Mouse (Mus musculus): Measurements from ENCODE around the gene Piwil1. TPM values are rescaled to one million over a fixed set of nuclear protein-coding genes. Genes with fewer than 3 reads are reported as not detected.
A peak's percentile ranks its signal among the peaks of the same experiment; 100 is the strongest.

Piwil1 gene
- polyA plus RNA-seq, 1 experiment from 2014 or later, result not detected

- Histone ChIP-seq H3K9me3 (no peaks in the 10 kb centered on the region), H3K36me3 (no peaks in the 10 kb centered on the region), H3K4me2 (no peak overlapping the region), H3K4me3 (replicated peaks) (no peak overlapping the region), H3K4me1 (no peaks in the 10 kb centered on the region), H3K27me3 (replicated peaks) (no peaks in the 10 kb centered on the region), H3K27ac (no peak overlapping the region), H3K9ac (no peak overlapping the region)
- WGBS, result 79% methylated on average over 5 of the region's 5 CpGs
- no peak for ATAC-seq (ENCODE audit: insufficient read depth, low FRiP score, low read depth)
These were observed 15.2 kb upstream of the Piwil1 start for GRCm38 (mm10) chr5:128687139-128687538.

DNA sequence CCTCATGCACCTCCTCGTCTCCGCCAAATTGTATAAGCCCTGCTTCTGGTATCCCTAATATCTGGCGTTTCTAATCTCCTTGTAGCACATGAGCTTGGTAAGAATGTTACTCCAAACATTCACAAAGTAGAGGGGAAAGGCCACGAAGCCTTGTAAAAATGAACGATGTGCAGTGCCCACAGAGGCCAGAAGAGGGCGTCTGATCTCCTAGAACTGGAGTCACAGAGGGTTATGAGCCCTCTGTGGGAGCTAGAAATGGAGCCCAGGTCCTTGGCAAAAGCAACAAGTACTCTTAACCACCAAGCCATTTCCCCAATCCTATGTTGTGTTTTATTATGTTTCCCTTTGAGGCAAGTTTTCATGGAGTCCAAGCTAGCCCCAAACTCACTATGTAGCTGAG, 8.2 kb upstream of the Piwil1 start:
- no peak overlapping the region for H3K27ac ChIP-seq
- H3K9ac ChIP-seq, result no peak overlapping the region
- 61% methylated on average over 6 of the region's 6 CpGs for WGBS
- no peaks in the 10 kb centered on the region for H3K27me3 ChIP-seq (replicated peaks)
- H3K36me3 ChIP-seq, result no peaks in the 10 kb centered on the region
- no peaks in the 10 kb centered on the region for H3K4me1 ChIP-seq
- H3K4me2 ChIP-seq, result no peak overlapping the region
- no peak for ATAC-seq (ENCODE audit: insufficient read depth, low FRiP score, low read depth)
- no peaks in the 10 kb centered on the region for H3K9me3 ChIP-seq
- no peak overlapping the region for H3K4me3 ChIP-seq (replicated peaks)

DNA sequence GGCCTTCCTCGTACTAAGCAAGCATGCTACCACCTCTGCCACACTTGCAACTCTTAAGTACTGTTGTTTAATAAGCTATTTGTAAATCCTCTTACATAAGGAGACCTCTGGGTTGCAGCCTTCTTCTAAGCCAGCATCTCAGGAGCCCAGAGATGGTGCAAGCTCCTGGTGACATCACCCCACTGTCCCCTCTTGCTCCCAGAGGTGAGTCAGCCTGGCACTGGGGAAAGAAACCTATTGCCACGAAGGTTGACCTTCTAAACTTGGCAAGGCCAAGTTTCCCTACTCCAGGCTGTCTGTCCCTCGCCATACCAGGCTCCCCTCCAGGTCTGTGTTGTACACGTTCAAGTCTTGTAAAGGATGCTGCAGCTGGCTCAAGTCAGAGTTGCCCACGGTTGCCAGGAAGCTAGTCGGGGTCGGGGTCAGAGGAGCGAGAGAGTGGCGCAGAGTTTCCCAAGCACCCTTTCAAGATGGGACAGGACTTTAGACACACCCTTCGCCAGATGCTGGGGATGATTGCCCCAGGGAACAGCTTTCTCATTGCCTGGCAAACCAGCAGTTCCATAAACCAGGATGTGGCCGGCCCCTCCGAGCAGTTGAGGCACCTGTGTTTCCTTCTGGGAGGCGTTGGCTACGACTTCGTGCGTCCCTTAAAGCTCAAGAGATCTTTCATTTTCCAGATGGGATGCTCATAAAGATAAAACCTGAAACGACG, 7.6 kb upstream of the Piwil1 start:
- H3K4me1 ChIP-seq, result no peaks in the 10 kb centered on the region
- no peak overlapping the region for H3K27ac ChIP-seq
- ATAC-seq (ENCODE audit: insufficient read depth, low FRiP score, low read depth), result no peak
- WGBS, result 72% methylated on average over 18 of the region's 18 CpGs
- H3K4me2 ChIP-seq, result no peak overlapping the region
- H3K9ac ChIP-seq, result no peak overlapping the region
- H3K27me3 ChIP-seq (replicated peaks), result no peaks in the 10 kb centered on the region
- no peaks in the 10 kb centered on the region for H3K36me3 ChIP-seq
- no peak overlapping the region for H3K4me3 ChIP-seq (replicated peaks)
- H3K9me3 ChIP-seq, result no peaks in the 10 kb centered on the region

DNA sequence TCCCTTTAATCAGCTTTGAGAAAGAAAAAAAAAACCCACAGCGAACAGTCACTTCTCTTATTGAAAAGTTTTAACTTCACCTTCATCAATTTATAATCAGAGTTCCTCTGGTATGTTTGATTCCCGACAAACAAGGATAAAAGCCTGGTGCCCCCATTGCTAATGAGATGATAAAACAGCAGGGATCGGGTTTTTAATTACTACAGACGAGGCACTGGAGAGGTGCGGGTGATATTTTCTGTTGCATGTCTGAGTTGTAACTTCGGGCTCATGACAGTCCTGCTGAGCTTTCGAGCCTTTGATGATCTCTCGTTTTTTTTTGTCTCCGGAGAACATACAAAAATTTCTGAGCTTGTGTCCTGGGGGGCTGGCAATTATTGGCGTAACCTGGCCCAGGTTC, 5.5 kb upstream of the Piwil1 start:
- Histone ChIP-seq H3K4me3 (replicated peaks) (no peak overlapping the region), H3K4me2 (no peak overlapping the region), H3K9ac (no peak overlapping the region), H3K27ac (no peak overlapping the region), H3K4me1 (no peaks in the 10 kb centered on the region), H3K9me3 (no peaks in the 10 kb centered on the region), H3K27me3 (replicated peaks) (no peaks in the 10 kb centered on the region), H3K36me3 (no peaks in the 10 kb centered on the region)
- ATAC-seq (ENCODE audit: insufficient read depth, low FRiP score, low read depth), result no peak
- WGBS, result 72% methylated on average over 10 of the region's 10 CpGs

DNA sequence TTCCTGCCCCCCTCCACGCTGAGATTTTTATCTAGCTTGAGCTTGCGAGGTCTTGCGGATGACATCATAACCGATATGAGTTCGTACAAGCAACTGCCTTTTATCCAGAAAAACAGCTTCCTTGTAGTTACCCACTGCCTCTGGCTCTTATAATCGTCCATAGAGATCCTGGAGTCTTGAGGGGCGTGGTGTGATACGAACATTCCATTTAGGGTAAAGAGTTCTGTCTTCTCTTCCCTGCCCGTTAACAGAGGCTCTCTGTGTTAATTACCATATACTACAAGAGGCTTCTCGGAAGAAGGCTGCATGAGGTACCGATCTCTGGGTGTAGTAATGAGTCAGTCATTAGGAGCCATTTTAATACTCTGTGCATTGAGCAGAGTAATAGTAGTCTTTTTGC, 1.6 kb upstream of the Piwil1 start:
- no peak for ATAC-seq (ENCODE audit: insufficient read depth, low FRiP score, low read depth)
- H3K4me3 ChIP-seq (replicated peaks), result no peak overlapping the region
- 0 out of 2 replicates have a peak, but pooled peaks cover 2% of the 10 kb centered on the region for H3K4me1 ChIP-seq
- WGBS, result 53% methylated on average over 11 of the region's 11 CpGs
- no peaks in the 10 kb centered on the region for H3K9me3 ChIP-seq
- H3K9ac ChIP-seq, result no peak overlapping the region
- H3K36me3 ChIP-seq, result no peaks in the 10 kb centered on the region
- H3K27me3 ChIP-seq (replicated peaks), result no peaks in the 10 kb centered on the region
- no peak overlapping the region for H3K27ac ChIP-seq
- no peak overlapping the region for H3K4me2 ChIP-seq

GRCm38 (mm10) chr5:128703688-128704087, 1.4 kb downstream of the Piwil1 start:
- H3K9ac ChIP-seq, result no peak overlapping the region
- no peaks in the 10 kb centered on the region for H3K36me3 ChIP-seq
- H3K4me2 ChIP-seq, result peak overlapping the region; percentile 37
- no peaks in the 10 kb centered on the region for H3K27me3 ChIP-seq (replicated peaks)
- H3K9me3 ChIP-seq, result no peaks in the 10 kb centered on the region
- no peak overlapping the region for H3K27ac ChIP-seq
- WGBS, result 24% methylated on average over 10 of the region's 10 CpGs
- no peak overlapping the region for H3K4me3 ChIP-seq (replicated peaks)
- ATAC-seq (ENCODE audit: insufficient read depth, low FRiP score, low read depth), result no peak
- 0 out of 2 replicates have a peak, but pooled peaks cover 2% of the 10 kb centered on the region for H3K4me1 ChIP-seq

GRCm38 (mm10) chr5:128704134-128704904, 2.0 kb downstream of the Piwil1 start:
- Histone ChIP-seq H3K4me3 (replicated peaks) (no peak overlapping the region), H3K36me3 (no peaks in the 10 kb centered on the region), H3K4me2 (peak overlapping the region; percentile 37), H3K27me3 (replicated peaks) (no peaks in the 10 kb centered on the region), H3K27ac (no peak overlapping the region), H3K9ac (no peak overlapping the region), H3K9me3 (no peaks in the 10 kb centered on the region), H3K4me1 (0 out of 2 replicates have a peak, but pooled peaks cover 2% of the 10 kb centered on the region)
- ATAC-seq (ENCODE audit: insufficient read depth, low FRiP score, low read depth), result peak; percentile 35; the same call in 1 of the 2 replicates
- WGBS, result 41% methylated on average over 15 of the region's 19 CpGs

- 91% methylated on average over 1 of the region's 1 CpGs for WGBS
- Histone ChIP-seq H3K9ac (no peak overlapping the region), H3K36me3 (no peaks in the 10 kb centered on the region), H3K27ac (no peak overlapping the region), H3K4me3 (replicated peaks) (no peak overlapping the region), H3K4me2 (no peak overlapping the region), H3K9me3 (no peaks in the 10 kb centered on the region), H3K27me3 (replicated peaks) (no peaks in the 10 kb centered on the region), H3K4me1 (0 out of 2 replicates have a peak, but pooled peaks cover 2% of the 10 kb centered on the region)
- no peak for ATAC-seq (ENCODE audit: insufficient read depth, low FRiP score, low read depth)
These were observed 4.1 kb downstream of the Piwil1 start for GRCm38 (mm10) chr5:128706467-128706866.

GRCm38 (mm10) chr5:128707271-128707670, 4.9 kb downstream of the Piwil1 start:
- Histone ChIP-seq H3K9me3 (no peaks in the 10 kb centered on the region), H3K4me1 (0 out of 2 replicates have a peak, but pooled peaks cover 2% of the 10 kb centered on the region), H3K4me2 (no peak overlapping the region), H3K4me3 (replicated peaks) (no peak overlapping the region), H3K27me3 (replicated peaks) (no peaks in the 10 kb centered on the region), H3K36me3 (no peaks in the 10 kb centered on the region), H3K9ac (no peak overlapping the region), H3K27ac (no peak overlapping the region)
- 90% methylated on average over 11 of the region's 11 CpGs for WGBS
- ATAC-seq (ENCODE audit: insufficient read depth, low FRiP score, low read depth), result no peak

GRCm38 (mm10) chr5:128708929-128709328, 6.6 kb downstream of the Piwil1 start:
- no peak overlapping the region for H3K27ac ChIP-seq
- no peaks in the 10 kb centered on the region for H3K9me3 ChIP-seq
- ATAC-seq (ENCODE audit: insufficient read depth, low FRiP score, low read depth), result no peak
- 80% methylated on average over 5 of the region's 5 CpGs for WGBS
- H3K9ac ChIP-seq, result no peak overlapping the region
- no peak overlapping the region for H3K4me2 ChIP-seq
- H3K36me3 ChIP-seq, result no peaks in the 10 kb centered on the region
- no peak overlapping the region for H3K4me3 ChIP-seq (replicated peaks)
- 0 out of 2 replicates have a peak, but pooled peaks cover 2% of the 10 kb centered on the region for H3K4me1 ChIP-seq
- no peaks in the 10 kb centered on the region for H3K27me3 ChIP-seq (replicated peaks)

GRCm38 (mm10) chr5:128710596-128710995, 8.3 kb downstream of the Piwil1 start:
- 28% methylated on average over 8 of the region's 8 CpGs for WGBS
- Histone ChIP-seq H3K4me2 (no peak overlapping the region), H3K36me3 (no peaks in the 10 kb centered on the region), H3K27me3 (replicated peaks) (no peaks in the 10 kb centered on the region), H3K4me1 (no peaks in the 10 kb centered on the region), H3K9me3 (no peaks in the 10 kb centered on the region), H3K27ac (no peak overlapping the region), H3K4me3 (replicated peaks) (no peak overlapping the region), H3K9ac (no peak overlapping the region)
- no peak for ATAC-seq (ENCODE audit: insufficient read depth, low FRiP score, low read depth)

DNA sequence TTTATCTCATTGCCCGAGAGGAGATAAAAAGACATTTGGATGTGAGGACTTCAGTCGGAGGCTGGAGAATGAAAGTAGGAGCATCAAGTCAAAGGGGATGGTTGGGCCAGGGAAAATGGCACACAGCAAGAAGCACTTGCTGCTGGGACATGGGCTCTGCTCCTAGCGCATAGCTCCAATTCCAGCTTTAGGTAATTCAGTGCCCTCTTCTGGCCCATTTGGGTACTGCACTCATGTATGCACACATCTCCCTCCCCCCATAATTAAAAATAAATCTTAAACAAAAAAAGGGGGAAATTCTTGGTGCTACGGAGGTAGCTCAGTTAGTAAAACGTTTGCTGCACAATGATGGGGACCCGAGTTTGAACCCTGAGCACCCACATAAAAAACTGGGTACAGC, 9.5 kb downstream of the Piwil1 start:
- WGBS, result 86% methylated on average over 6 of the region's 6 CpGs
- H3K4me3 ChIP-seq (replicated peaks), result no peak overlapping the region
- no peaks in the 10 kb centered on the region for H3K27me3 ChIP-seq (replicated peaks)
- H3K9ac ChIP-seq, result no peak overlapping the region
- no peak for ATAC-seq (ENCODE audit: insufficient read depth, low FRiP score, low read depth)
- H3K4me2 ChIP-seq, result no peak overlapping the region
- no peak overlapping the region for H3K27ac ChIP-seq
- H3K4me1 ChIP-seq, result no peaks in the 10 kb centered on the region
- H3K9me3 ChIP-seq, result no peaks in the 10 kb centered on the region
- H3K36me3 ChIP-seq, result no peaks in the 10 kb centered on the region
